Mouse (Mus musculus) heart, embryonic 15.5 days (tissue): ENCODE measurements at regions not wholly inside any gene's neighbourhood (a gene's known extent, or its start where the extent isn't known, plus 50 kb on each side); places are given as distances from the start of the nearest gene placed in this dataset.

Experiments used
- ATAC-seq: fragments of 200-750 bp; cut with Nextera tagmentation; replicated peaks from 2 replicates; pipeline ENCODE4 v1.8.0; 2017; ENCODE audit warnings: low read depth, moderate TSS enrichment; ENCODE audit not compliant: insufficient number of reproducible peaks, insufficient read depth, low FRiP score
- H3K27ac ChIP-seq: fragments of 300-500 bp; sonication (generic); 2 replicates; pipeline ENCODE4 v1.5.1; 2015; ENCODE audit warnings: mild to moderate bottlenecking, inconsistent platforms
- H3K27me3 ChIP-seq: fragments of 300-500 bp; sonication (generic); 2 replicates; pipeline ENCODE4 v1.6.1; 2015; ENCODE audit warnings: inconsistent platforms
- H3K36me3 ChIP-seq: fragments of 300-500 bp; sonication (generic); 2 replicates; pipeline ENCODE4 v1.6.1; 2015; ENCODE audit warnings: mild to moderate bottlenecking, inconsistent platforms
- H3K4me1 ChIP-seq: fragments of 300-500 bp; sonication (generic); replicated peaks from 2 replicates; pipeline ENCODE4 v1.6.1; 2015; ENCODE audit warnings: inconsistent platforms
- H3K4me2 ChIP-seq: fragments of 300-500 bp; sonication (generic); 2 replicates; pipeline ENCODE4 v1.6.1; 2015; ENCODE audit warnings: inconsistent platforms, mild to moderate bottlenecking, moderate library complexity
- H3K4me3 ChIP-seq: fragments of 300-500 bp; sonication (generic); 2 replicates; pipeline ENCODE4 v1.5.1; 2015; ENCODE audit warnings: mild to moderate bottlenecking, inconsistent platforms
- H3K9ac ChIP-seq: fragments of 300-500 bp; sonication (generic); 2 replicates; pipeline ENCODE4 v1.6.1; 2015; ENCODE audit warnings: mild to moderate bottlenecking, inconsistent platforms
- H3K9me3 ChIP-seq: fragments of 300-500 bp; sonication (generic); replicated peaks from 2 replicates; pipeline ENCODE4 v1.6.1; 2016; ENCODE audit warnings: inconsistent platforms
- WGBS: fragments of 180-500 bp; shearing (Covaris S2); methylation state at CpG from one replicate; pipeline ENCODE4 v1.1.7; 2015; ENCODE audit warnings: mixed read lengths; 5-methylcytosine and 5-hydroxymethylcytosine counted together

DNA sequence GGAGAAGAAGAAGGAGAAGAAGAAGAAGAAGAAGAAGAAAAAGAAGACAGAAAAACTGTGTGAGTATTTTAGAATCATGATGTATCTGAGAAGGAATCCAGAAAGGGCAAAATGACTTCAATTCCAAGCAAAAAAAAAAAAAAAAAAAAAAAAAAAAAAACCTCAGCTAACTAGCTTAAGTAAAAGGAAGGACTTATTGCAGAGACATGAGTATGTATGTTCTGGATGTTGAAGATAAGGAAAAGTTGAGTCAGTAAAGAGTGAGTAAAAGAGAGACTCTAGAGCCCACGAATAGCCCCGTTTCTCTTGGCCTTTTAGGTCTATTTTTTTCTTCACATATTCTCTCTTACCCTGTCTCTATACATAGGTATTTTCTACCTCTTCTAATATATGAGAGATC, 175.1 kb downstream of the Ndfip2 start:
- Histone ChIP-seq H3K4me2 (no peak overlapping the region), H3K9ac (no peak overlapping the region), H3K4me1 (peaks cover 10% of the 10 kb centered on the region), H3K4me3 (no peak overlapping the region), H3K27ac (no peak overlapping the region), H3K27me3 (no peaks in the 10 kb centered on the region), H3K9me3 (no peaks in the 10 kb centered on the region), H3K36me3 (no peaks in the 10 kb centered on the region)
- no peak for ATAC-seq
- 75% methylated on average over 2 of the region's 2 CpGs for WGBS

DNA sequence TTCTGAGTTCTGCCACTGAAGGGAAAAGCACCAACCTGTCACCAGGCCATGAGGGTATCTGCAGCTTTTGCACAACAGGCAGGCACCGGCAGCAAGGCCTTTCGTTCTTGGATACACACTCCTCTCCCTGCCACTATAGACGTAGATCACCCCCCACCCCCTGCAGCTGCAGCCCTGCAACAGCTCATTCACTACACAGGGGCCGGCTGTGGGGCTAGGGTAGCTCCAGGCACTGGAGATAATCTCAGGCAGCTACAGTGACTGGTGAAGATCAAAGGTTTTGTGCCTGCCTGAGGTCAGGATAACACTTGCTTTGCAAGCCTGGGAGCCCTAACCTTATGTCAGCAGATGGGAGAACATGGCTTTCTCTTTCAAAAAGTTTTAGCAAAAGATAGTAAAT, 174.3 kb downstream of the Ndfip2 start:
- 7% methylated on average over 4 of the region's 4 CpGs for WGBS
- Histone ChIP-seq H3K27ac (peak overlapping the region; percentile 16; the same call in 1 of the 2 replicates), H3K9ac (no peak overlapping the region), H3K36me3 (no peaks in the 10 kb centered on the region), H3K27me3 (no peaks in the 10 kb centered on the region), H3K4me3 (no peak overlapping the region), H3K9me3 (no peaks in the 10 kb centered on the region), H3K4me1 (peaks cover 10% of the 10 kb centered on the region), H3K4me2 (peak overlapping the region; percentile 29)
- peak; percentile 76; the same call in 1 of the 2 replicates for ATAC-seq

DNA sequence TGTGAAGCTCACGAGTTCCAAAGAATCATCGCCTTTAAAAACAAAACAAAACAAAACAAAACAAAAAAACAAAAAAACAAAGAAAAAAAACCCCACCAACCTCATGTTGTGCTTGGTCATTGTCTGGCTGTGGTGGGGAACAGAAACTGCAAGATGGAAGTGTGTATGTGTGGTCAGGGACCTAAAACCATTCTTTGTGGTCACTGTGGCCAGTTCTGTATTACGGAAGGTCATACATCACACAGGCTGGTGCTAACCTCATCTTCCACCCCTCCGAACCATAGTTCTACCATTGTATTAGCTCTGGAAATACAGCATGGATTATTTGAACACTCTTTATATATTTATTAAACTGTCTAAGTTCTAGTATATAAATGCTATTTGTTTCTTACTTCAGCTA, 173.2 kb downstream of the Ndfip2 start:
- Histone ChIP-seq H3K9me3 (no peaks in the 10 kb centered on the region), H3K4me3 (no peak overlapping the region), H3K9ac (no peak overlapping the region), H3K27ac (no peak overlapping the region), H3K4me1 (peaks cover 13% of the 10 kb centered on the region), H3K27me3 (no peaks in the 10 kb centered on the region), H3K36me3 (no peaks in the 10 kb centered on the region), H3K4me2 (no peak overlapping the region)
- WGBS: 89% methylated on average over 4 of the region's 4 CpGs
- ATAC-seq: no peak

DNA sequence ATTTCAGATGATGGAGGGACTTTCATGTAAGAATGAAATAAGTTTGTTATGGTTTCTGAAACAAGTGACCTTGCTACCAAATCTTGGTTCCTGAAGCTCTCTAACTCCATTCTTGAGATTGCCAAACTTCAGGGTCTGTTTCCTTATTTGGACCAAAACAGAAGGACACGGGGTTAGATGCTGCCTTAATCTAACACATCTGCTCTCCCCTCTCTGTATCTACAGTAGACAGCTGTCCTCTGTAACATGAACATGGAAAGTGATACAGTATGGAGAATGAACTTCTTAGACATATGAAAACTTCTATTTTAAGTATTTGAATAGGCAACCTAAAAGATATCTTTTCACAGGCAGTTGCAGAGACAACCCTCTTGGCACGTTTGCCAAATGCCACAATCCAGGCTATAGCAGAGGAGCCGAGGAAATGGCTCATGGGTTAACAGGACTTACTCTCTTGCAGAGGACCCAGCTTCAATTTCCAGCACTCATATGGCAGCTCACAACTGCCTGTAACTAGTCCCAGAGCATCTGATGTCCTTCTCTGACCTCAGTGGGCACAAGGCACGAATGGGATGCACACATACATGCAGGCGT, 171.4 kb downstream of the Ndfip2 start:
- Histone ChIP-seq H3K27me3 (no peaks in the 10 kb centered on the region), H3K4me3 (no peak overlapping the region), H3K27ac (no peak overlapping the region), H3K4me1 (peaks cover 13% of the 10 kb centered on the region), H3K9me3 (no peaks in the 10 kb centered on the region), H3K4me2 (no peak overlapping the region), H3K36me3 (no peaks in the 10 kb centered on the region), H3K9ac (no peak overlapping the region)
- no peak for ATAC-seq
- WGBS: 54% methylated on average over 5 of the region's 5 CpGs

DNA sequence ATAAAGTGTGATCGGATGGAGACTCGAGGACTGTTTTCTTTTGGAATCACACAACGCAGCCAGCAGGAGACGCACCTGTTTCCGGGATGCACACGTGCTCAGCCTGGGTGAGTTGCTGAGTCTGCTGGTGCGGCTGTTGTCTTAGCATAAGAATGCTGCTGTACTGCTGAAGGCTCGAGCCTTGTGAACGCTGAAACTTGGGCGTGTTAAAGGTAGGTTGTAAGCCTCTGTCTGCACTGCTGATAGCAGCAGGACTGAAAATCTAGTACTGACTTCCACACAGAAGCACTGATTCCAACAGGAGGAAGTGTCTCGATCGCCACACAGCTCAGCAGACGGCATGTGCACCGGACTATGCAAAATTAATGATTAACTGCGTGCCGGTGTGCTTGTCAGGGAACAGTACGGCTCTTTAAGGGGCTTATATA, 169.1 kb downstream of the Ndfip2 start:
- Histone ChIP-seq H3K9ac (no peak overlapping the region), H3K27ac (no peak overlapping the region), H3K27me3 (no peaks in the 10 kb centered on the region), H3K4me2 (peak overlapping the region; percentile 24), H3K36me3 (no peaks in the 10 kb centered on the region), H3K9me3 (no peaks in the 10 kb centered on the region), H3K4me1 (peaks cover 8% of the 10 kb centered on the region), H3K4me3 (no peak overlapping the region)
- no peak for ATAC-seq
- 45% methylated on average over 17 of the region's 17 CpGs for WGBS

DNA sequence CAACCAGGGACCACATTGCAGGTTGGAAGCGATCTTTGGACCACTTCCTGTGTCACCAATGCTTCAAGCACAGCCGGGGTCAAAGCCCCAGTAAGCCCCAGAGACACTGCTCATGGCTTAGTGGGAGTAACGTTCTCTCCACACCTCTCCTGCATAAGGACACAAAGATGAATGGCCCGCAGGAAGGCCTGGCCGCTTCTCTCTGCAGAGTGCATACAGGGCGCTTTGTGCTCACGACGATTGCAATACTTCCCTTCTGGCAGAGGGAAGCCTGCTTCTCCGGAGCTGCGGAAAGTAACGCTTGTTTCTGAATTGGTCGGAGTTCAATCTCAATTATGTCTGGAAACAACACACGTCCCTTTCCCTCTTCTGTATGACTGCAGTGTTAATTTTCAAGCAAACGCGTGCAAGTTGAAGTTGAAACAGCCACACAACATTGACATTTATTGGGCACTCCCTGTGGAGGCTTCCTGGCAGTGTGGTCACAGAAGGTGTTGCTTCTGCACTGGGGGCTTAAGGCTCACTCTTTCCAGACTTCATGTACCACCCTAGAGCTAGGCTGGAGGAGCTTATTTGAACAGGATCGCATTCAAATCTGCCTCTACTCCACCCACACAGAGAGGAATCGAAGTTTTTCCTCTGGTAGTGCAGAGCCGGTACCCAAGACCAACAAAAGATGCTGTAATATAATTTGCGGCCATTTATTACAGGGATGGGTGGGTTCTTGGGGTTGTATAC, 168.4 kb downstream of the Ndfip2 start:
- Histone ChIP-seq H3K4me3 (no peak overlapping the region), H3K27me3 (no peaks in the 10 kb centered on the region), H3K9ac (no peak overlapping the region), H3K36me3 (no peaks in the 10 kb centered on the region), H3K27ac (no peak overlapping the region), H3K4me2 (no peak overlapping the region), H3K4me1 (0 out of 2 replicates have a peak, but pooled peaks cover 5% of the 10 kb centered on the region), H3K9me3 (no peaks in the 10 kb centered on the region)
- no peak for ATAC-seq
- WGBS: 73% methylated on average over 19 of the region's 19 CpGs

DNA sequence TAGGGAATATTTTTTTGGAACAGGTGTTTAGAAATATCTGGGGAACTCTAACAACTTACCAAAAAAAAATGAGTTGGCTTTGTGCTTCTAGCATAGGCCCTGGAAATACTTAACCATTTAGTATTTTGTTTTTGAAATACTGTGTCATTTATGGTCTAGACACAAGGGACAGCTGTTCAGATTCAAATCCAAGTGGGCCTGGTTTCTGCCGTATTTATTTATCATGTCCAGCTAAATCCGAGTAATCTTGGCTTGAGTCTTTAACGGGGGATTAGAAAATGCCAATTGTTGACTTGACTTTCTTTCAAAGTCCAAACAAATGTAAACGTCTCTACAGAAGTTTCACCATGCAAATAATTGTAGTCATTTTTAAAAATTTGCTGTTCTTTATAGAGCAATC, 159.6 kb downstream of the Ndfip2 start:
- no peaks in the 10 kb centered on the region for H3K9me3 ChIP-seq
- no peaks in the 10 kb centered on the region for H3K36me3 ChIP-seq
- no peaks in the 10 kb centered on the region for H3K27me3 ChIP-seq
- no peak overlapping the region for H3K4me2 ChIP-seq
- H3K9ac ChIP-seq: no peak overlapping the region
- no peak overlapping the region for H3K4me3 ChIP-seq
- no peak for ATAC-seq
- H3K4me1 ChIP-seq: no peaks in the 10 kb centered on the region
- H3K27ac ChIP-seq: no peak overlapping the region
- WGBS: 67% methylated on average over 4 of the region's 4 CpGs

DNA sequence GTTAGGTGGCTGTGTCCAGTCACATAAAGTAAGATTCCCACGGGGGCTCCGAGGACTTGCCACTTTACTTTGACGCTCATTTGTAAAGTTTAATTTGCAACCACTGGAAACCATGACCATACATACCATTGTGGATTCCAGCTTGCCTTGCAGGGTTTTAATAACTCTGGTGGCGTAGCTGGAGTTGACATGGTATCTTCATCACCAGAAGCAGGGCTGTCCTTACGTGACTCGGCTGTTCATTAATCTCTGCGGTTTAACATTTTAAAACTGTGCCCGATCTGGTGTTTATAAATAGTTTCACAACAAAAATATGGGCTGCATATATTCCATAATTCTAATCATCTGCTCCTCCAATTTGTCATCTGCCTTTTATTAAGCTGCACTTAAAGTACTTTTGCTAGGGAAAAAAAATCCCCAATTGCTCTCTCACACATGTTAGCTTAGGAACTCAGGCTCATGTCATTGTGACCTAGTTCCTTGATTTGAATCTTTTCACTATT, 159.1 kb downstream of the Ndfip2 start:
- Histone ChIP-seq H3K4me3 (no peak overlapping the region), H3K4me2 (no peak overlapping the region), H3K27ac (no peak overlapping the region), H3K27me3 (no peaks in the 10 kb centered on the region), H3K9ac (no peak overlapping the region), H3K36me3 (no peaks in the 10 kb centered on the region), H3K9me3 (no peaks in the 10 kb centered on the region), H3K4me1 (no peaks in the 10 kb centered on the region)
- WGBS: 75% methylated on average over 8 of the region's 8 CpGs
- no peak for ATAC-seq

DNA sequence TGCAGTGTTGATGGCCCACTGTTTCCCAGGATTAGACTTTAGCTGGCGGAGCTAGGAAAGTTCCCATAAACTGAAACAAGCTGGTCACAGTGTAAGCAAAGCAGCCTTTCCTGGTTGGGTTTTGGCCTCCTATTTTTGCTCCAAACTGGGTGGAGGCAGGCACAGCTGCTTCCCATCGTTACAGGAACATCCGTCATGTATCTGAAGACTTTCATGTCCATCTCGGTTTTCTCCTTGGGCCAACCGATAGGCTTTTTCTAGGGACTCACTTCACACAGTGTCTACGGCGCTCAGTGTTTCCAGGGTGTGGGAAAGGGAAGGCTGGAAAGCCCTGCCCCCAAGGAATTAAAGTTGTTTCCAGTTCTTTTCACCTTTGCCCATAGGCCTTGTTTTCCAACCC, 158.6 kb downstream of the Ndfip2 start:
- Histone ChIP-seq H3K4me2 (no peak overlapping the region), H3K27me3 (no peaks in the 10 kb centered on the region), H3K4me1 (no peaks in the 10 kb centered on the region), H3K4me3 (no peak overlapping the region), H3K9ac (no peak overlapping the region), H3K9me3 (no peaks in the 10 kb centered on the region), H3K27ac (no peak overlapping the region), H3K36me3 (no peaks in the 10 kb centered on the region)
- ATAC-seq: no peak
- WGBS: 71% methylated on average over 7 of the region's 7 CpGs

DNA sequence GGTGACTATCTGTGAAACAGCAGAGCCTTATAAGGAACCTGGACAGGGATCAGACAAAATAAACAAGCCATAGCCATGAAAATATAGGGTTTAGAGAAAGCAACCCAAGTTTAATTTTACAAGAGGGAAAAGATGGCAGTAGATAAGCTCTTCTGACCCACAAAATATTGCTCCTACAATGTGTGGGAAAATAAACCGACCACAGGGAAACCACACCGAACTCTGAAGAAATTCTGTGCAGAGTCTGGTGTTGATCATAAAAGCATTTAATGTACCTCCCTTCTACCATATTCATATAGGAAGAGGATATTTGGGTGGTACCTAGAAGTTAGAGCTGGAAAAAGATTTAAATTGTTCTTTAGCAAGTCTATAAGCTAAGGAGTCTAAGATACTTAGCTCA, 146.3 kb downstream of the Ndfip2 start:
- no peak overlapping the region for H3K9ac ChIP-seq
- H3K27ac ChIP-seq: peak overlapping the region; percentile 74
- 64% methylated on average over 2 of the region's 2 CpGs for WGBS
- H3K4me2 ChIP-seq: no peak overlapping the region
- H3K4me1 ChIP-seq: peaks cover 20% of the 10 kb centered on the region
- H3K4me3 ChIP-seq: no peak overlapping the region
- H3K36me3 ChIP-seq: no peaks in the 10 kb centered on the region
- no peaks in the 10 kb centered on the region for H3K27me3 ChIP-seq
- ATAC-seq: no peak
- no peaks in the 10 kb centered on the region for H3K9me3 ChIP-seq

DNA sequence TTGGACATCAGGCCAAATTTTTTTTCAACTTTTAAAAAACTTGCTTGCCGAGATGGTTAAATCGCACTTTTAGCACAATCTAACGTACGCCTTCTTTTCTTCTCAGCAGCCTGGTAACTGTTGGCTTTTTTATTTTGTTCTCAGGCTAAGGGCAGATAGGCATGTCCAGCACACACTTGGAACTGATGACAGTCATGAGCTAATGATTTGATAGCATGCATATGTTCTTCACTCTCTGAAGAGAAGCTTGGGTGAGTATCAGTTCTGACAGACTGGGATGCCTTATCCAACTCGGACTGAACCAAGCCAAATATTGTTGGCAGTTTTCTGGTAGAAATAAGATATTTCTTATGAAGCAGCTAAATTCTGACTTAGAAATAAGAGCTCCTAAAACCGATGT, 145.9 kb downstream of the Ndfip2 start:
- Histone ChIP-seq H3K9ac (no peak overlapping the region), H3K27me3 (no peaks in the 10 kb centered on the region), H3K4me3 (no peak overlapping the region), H3K27ac (peak overlapping the region; percentile 74), H3K4me1 (peaks cover 20% of the 10 kb centered on the region), H3K9me3 (no peaks in the 10 kb centered on the region), H3K36me3 (no peaks in the 10 kb centered on the region), H3K4me2 (peak overlapping the region; percentile 29; the same call in 1 of the 2 replicates)
- peak; percentile 93 for ATAC-seq
- 28% methylated on average over 6 of the region's 6 CpGs for WGBS

DNA sequence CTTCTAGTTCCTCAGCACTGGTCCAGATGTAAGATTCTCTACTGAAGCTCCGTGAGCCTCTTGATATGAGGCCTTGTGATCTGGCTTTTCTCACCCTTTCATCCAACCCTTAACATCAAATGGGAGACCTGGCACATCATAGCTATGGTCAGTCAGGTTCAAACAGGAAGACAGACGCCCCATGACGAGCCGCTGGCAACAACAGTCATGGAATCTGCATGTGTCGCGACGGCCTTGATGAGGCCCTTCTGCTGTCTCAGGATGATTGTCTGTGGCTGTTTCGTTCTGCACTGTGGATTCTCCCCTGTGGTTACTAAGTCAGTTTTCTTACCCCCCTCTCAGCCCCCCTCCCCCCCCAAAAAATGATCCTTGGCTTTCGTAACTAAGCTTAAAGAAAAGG, 144.9 kb downstream of the Ndfip2 start:
- H3K4me1 ChIP-seq: peaks cover 20% of the 10 kb centered on the region
- 37% methylated on average over 9 of the region's 9 CpGs for WGBS
- peak overlapping the region; percentile 74 for H3K27ac ChIP-seq
- no peak overlapping the region for H3K4me2 ChIP-seq
- no peaks in the 10 kb centered on the region for H3K36me3 ChIP-seq
- H3K9ac ChIP-seq: no peak overlapping the region
- H3K9me3 ChIP-seq: no peaks in the 10 kb centered on the region
- no peak overlapping the region for H3K4me3 ChIP-seq
- no peaks in the 10 kb centered on the region for H3K27me3 ChIP-seq
- no peak for ATAC-seq
